Mouse (Mus musculus) embryonic facial prominence, embryonic 14.5 days (tissue): Measurements from ENCODE around the gene Ofd1. TPM values are rescaled to one million over a fixed set of nuclear protein-coding genes. Genes with fewer than 3 reads are reported as not detected.

ENCODE experiments used
- ATAC-seq: fragments of 200-750 bp; cut with Nextera tagmentation; 2 replicates; pipeline ENCODE4 v1.8.0; 2017; ENCODE audit warnings: low read depth, moderate number of reproducible peaks, moderate TSS enrichment
- DNase-seq: peaks from one replicate; pipeline ENCODE4 v3.0.0-alpha.2; 2015; ENCODE audit warnings: low spot score
- H3K27ac ChIP-seq: fragments of 300-500 bp; sonication (generic); replicated peaks from 2 replicates; pipeline ENCODE4 v1.5.1; 2014; ENCODE audit warnings: low read depth, mild to moderate bottlenecking, low read length, moderate library complexity
- H3K27me3 ChIP-seq: fragments of 300-500 bp; sonication (generic); replicated peaks from 2 replicates; pipeline ENCODE4 v1.6.1; 2014; ENCODE audit warnings: low read length; ENCODE audit not compliant: control insufficient read depth, insufficient read depth
- H3K36me3 ChIP-seq: fragments of 300-500 bp; sonication (generic); 2 replicates; pipeline ENCODE4 v1.6.1; 2014; ENCODE audit warnings: low read length, mixed read lengths; ENCODE audit not compliant: control insufficient read depth, insufficient read depth
- H3K4me1 ChIP-seq: fragments of 300-500 bp; sonication (generic); 2 replicates; pipeline ENCODE4 v1.6.1; 2014; ENCODE audit warnings: antibody characterized with exemption, low read length; ENCODE audit not compliant: control insufficient read depth, insufficient read depth
- H3K4me2 ChIP-seq: fragments of 300-500 bp; sonication (generic); 2 replicates; pipeline ENCODE4 v1.6.1; 2014; ENCODE audit warnings: low read depth, mild to moderate bottlenecking, low read length, moderate library complexity, mixed read lengths
- H3K4me3 ChIP-seq: fragments of 300-500 bp; sonication (generic); 2 replicates; pipeline ENCODE4 v1.5.1; 2014; ENCODE audit warnings: low read depth, mild to moderate bottlenecking, low read length
- H3K9ac ChIP-seq: fragments of 300-500 bp; sonication (generic); 2 replicates; pipeline ENCODE4 v1.6.1; 2014; ENCODE audit warnings: low read depth, mild to moderate bottlenecking, low read length, moderate library complexity, mixed read lengths
- H3K9me3 ChIP-seq: fragments of 300-500 bp; sonication (generic); 2 replicates; pipeline ENCODE4 v1.6.1; 2016; ENCODE audit warnings: low read length; ENCODE audit not compliant: control insufficient read depth
- WGBS: fragments of 180-500 bp; shearing (Covaris S2); extraction: QIAGEN DNeasy Blood & Tissue Kit; methylation state at CpG from one replicate; pipeline ENCODE4 v1.1.7; 2014; 5-methylcytosine and 5-hydroxymethylcytosine counted together
- polyA plus RNA-seq: library from polyadenylated mRNA; unstranded; fragments of >200 nt; fragmentation: Nextera tagmentation; extraction: Ambion mirVana; gene quantifications from 2 replicates; pipeline ENCODE4 v1.2.1, GENCODE M21; 2014

Gene Ofd1
- polyA plus RNA-seq, 1 experiment from 2014 or later = 6.4 TPM

DNA sequence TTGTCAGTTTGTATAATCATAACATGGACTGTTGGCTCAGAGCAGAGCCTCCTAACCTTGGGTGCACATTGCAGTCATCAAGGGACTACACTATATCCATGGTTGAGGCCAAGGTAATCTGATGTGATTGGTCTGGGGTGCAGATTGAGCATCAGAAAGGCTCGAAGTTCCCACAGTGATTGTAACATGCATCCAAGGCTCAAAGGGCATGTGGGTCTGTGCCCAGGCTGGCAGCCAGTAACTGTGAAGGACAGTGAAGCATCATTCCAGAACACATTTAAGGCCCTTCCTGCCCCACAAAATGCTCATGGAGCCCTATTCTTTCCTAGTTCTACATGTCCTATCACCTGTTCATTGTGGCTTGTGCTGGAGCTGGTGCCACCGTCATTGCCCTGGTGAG is 56.9 kb downstream of the Ofd1 start:
- Histone ChIP-seq H3K27me3 (no peaks in the 10 kb centered on the region; the same call in 1 of the 2 replicates), H3K4me1 (no peaks in the 10 kb centered on the region), H3K9ac (no peak overlapping the region), H3K36me3 (no peaks in the 10 kb centered on the region), H3K4me3 (no peak overlapping the region), H3K27ac (no peak overlapping the region), H3K4me2 (no peak overlapping the region), H3K9me3 (no peaks in the 10 kb centered on the region)
- 79% methylated on average over 2 of the region's 2 CpGs for WGBS
- ATAC-seq = no peak
- no peak for DNase-seq

DNA sequence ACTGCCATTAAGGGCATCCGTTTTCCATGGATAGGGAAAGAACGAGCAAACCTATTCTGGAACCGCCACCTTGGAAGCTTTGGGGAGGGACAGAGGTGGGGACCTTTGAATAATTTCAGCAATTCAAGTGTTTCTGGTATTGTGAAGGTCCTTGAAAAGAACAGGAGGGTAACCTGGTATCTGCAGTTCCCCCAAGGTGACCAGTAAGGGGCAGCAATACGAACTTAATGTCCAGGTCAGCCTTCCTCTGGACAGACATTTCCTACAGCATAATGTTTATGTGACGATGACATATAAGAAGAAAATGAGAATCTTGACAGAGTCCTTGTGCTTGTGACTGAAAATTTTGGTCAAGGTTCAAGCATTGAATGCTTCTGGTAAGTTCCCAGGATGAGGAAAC is 61.9 kb downstream of the Ofd1 start:
- no peaks in the 10 kb centered on the region for H3K9me3 ChIP-seq
- no peak overlapping the region for H3K4me2 ChIP-seq
- no peak overlapping the region for H3K4me3 ChIP-seq
- H3K36me3 ChIP-seq = no peaks in the 10 kb centered on the region
- WGBS = 81% methylated on average over 5 of the region's 5 CpGs
- no peak overlapping the region for H3K9ac ChIP-seq
- H3K4me1 ChIP-seq = no peaks in the 10 kb centered on the region
- H3K27me3 ChIP-seq = peaks cover 6% of the 10 kb centered on the region
- no peak overlapping the region for H3K27ac ChIP-seq
- DNase-seq = no peak
- ATAC-seq = no peak

DNA sequence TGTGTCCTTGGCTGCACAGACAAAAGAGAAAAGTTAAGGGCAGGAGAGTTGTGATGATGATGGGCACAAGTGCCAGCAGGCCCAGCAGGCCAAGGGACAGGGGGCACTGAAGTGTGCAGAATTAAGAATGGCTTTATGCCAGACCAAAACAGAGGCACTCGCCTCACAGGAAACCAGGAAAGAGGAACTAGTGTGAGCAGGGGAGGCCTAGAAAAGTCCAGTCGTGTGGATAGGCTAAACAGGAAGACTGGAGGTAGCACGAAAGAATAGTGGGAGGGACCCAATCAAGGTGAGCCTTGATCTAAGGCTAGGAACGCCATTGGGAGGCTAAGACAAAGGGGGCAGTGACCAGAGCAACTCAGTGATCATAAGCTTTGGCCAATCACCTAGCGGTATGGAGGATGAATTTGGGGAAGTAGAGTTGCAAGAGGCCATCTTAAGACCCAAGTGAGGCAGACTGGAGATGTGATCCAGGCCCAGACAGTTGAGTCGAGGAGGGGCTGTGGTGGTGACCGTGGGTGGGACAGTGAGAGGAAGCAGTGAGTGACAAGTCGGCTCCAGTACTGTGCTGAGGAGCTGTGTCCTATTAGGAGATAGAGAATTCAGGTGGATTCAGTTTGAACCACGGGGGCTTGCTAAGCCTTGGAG is 63.7 kb downstream of the Ofd1 start:
- Histone ChIP-seq H3K4me3 (no peak overlapping the region), H3K4me1 (no peaks in the 10 kb centered on the region), H3K9me3 (no peaks in the 10 kb centered on the region), H3K9ac (no peak overlapping the region), H3K36me3 (no peaks in the 10 kb centered on the region), H3K27ac (no peak overlapping the region), H3K4me2 (no peak overlapping the region), H3K27me3 (peaks cover 16% of the 10 kb centered on the region)
- whole genome bisulfite sequencing = 81% methylated on average over 9 of the region's 9 CpGs
- no peak for DNase-seq
- no peak for ATAC-seq

DNA sequence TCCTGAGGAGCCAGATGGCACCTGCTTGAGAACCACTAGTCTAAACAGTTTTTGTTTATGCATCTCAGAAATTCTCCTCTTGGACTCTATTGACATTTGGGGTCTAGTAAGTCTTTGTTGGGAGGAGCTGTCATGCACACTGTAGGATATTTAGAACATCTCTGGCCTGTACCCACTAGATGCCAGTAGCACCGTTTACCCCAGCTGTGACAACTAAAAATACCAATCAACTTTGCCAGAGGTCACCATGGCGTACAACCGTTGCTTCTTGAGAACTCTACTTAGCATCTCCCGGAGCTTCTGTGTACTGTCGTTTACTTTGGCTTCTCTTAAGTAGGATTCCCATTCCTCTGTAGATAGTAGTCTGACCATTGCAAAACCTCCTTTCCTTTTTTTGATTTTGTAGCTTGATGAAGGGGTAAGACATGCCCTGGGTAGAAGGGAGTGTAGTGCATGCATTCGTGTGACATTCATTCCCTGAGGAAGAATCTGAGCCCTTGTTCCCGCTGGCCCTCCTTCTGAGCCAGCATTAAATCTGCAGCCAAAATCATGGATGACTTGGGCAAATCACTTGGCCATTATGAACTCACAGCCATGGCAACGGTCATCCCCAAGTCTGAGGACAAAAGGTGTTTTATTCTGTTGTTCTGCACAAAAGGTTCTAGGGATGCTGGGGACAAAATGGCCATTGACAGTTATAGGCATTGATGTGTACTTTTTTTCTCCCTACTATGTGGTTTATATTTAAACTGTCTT is 74.9 kb downstream of the Ofd1 start:
- 77% methylated on average over 8 of the region's 8 CpGs for whole genome bisulfite sequencing
- H3K4me1 ChIP-seq = no peaks in the 10 kb centered on the region
- no peak overlapping the region for H3K27ac ChIP-seq
- H3K9me3 ChIP-seq = no peaks in the 10 kb centered on the region
- no peak overlapping the region for H3K4me3 ChIP-seq
- H3K4me2 ChIP-seq = no peak overlapping the region
- H3K9ac ChIP-seq = no peak overlapping the region
- H3K27me3 ChIP-seq = peaks cover 20% of the 10 kb centered on the region; the same call in 1 of the 2 replicates
- no peaks in the 10 kb centered on the region for H3K36me3 ChIP-seq
- no peak for ATAC-seq
- no peak for DNase-seq

DNA sequence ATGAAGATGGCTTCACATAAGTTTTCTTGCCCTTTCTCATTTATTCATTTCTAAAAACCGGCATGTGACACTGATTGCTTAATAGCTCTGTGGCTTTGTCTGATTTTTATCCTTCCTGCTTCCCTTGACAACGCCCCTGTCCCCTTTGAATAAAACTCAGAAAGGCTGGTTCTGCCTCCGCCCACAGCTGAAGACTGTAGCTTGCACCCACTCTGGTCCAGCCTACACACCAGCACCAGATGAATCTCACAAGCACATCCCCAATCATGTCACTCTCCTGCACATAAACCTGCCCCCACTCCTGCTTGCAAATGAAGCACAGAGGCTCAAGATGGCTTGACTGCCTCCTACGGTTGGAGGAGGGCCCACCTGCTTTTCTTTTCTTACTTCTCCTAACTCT is 80.0 kb downstream of the Ofd1 start:
- no peak for DNase-seq
- no peaks in the 10 kb centered on the region for H3K9me3 ChIP-seq
- H3K4me1 ChIP-seq = no peaks in the 10 kb centered on the region
- H3K27me3 ChIP-seq = peaks cover 9% of the 10 kb centered on the region
- no peak overlapping the region for H3K4me2 ChIP-seq
- H3K36me3 ChIP-seq = no peaks in the 10 kb centered on the region
- ATAC-seq = no peak
- 70% methylated on average over 4 of the region's 4 CpGs for WGBS
- H3K9ac ChIP-seq = no peak overlapping the region
- H3K27ac ChIP-seq = no peak overlapping the region
- H3K4me3 ChIP-seq = no peak overlapping the region

DNA sequence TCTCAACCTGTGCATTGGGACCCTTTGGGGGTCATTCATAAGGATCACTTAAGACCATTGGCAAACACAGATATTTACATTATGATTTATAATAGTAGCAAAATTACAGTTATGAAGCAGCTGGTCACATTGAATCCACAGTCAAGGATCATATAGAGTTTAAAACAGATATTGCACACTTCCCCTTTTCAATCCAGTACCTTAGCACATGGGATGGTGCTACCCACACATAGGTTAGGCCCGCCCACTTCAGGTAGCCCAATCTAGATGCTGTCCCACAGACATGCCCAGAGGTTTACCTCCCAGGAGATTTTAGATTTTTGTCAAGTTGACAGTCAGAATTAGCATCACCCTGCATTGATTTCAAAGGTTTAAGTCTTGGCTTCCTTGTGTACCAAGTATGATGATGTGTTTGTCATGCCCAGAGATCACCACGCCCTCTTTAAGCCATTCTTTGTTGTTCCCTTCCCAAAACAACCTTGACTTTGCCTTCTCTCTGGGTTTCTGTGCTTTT is 80.5 kb downstream of the Ofd1 start:
- 71% methylated on average over 2 of the region's 2 CpGs for WGBS
- DNase-seq (no peak), ATAC-seq (no peak)
- no peaks in the 10 kb centered on the region for H3K9me3 ChIP-seq
- no peaks in the 10 kb centered on the region for H3K36me3 ChIP-seq
- H3K4me1 ChIP-seq = no peaks in the 10 kb centered on the region
- no peak overlapping the region for H3K4me2 ChIP-seq
- peaks cover 9% of the 10 kb centered on the region for H3K27me3 ChIP-seq
- no peak overlapping the region for H3K27ac ChIP-seq
- H3K9ac ChIP-seq = no peak overlapping the region
- no peak overlapping the region for H3K4me3 ChIP-seq

DNA sequence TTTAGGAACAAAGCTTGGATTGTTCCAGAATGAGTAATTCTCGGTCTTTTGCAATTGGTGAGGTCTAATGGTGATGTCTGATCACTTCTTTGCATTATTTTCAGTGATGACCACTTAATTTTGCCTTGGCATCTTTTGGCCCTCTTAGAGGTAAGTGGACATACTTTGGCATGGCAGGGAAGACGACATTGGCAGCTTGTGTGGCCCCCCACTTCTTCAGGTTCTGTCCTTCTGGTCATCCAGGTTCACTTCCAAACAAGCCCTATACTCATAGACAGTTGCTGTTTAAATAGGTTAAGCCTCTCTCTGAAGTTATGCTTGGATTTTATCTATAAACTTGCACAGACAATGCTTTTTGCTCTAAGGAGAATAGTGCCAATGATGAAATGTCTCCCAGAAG is 81.5 kb downstream of the Ofd1 start:
- no peak overlapping the region for H3K27ac ChIP-seq
- H3K36me3 ChIP-seq = no peaks in the 10 kb centered on the region
- H3K4me2 ChIP-seq = no peak overlapping the region
- ATAC-seq (no peak), DNase-seq (no peak)
- H3K27me3 ChIP-seq = peaks cover 9% of the 10 kb centered on the region
- H3K4me1 ChIP-seq = no peaks in the 10 kb centered on the region
- no peak overlapping the region for H3K4me3 ChIP-seq
- 68% methylated on average over 2 of the region's 2 CpGs for WGBS
- no peak overlapping the region for H3K9ac ChIP-seq
- H3K9me3 ChIP-seq = no peaks in the 10 kb centered on the region

DNA sequence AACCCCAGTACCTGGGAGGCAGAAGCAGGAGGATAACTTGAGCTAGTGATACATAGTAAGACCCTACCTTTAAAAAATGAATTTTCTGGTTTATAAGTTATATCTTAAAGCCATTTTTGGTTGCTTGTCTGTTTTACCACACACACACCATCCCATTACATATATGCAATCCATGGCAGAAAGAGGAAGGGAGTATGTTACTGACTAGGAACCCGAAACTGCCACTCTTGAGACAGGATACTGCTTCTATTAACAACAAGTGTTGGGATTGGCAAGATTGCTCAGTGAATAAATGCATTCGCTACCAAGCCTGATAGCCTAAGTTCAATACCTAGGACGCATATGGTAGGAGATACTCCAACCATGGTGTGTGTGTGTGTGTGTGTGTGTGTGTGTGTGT is 84.2 kb downstream of the Ofd1 start:
- ATAC-seq (no peak), DNase-seq (no peak)
- H3K9me3 ChIP-seq = no peaks in the 10 kb centered on the region
- H3K9ac ChIP-seq = no peak overlapping the region
- H3K4me1 ChIP-seq = no peaks in the 10 kb centered on the region
- H3K27me3 ChIP-seq = peaks cover 4% of the 10 kb centered on the region
- no peaks in the 10 kb centered on the region for H3K36me3 ChIP-seq
- H3K27ac ChIP-seq = no peak overlapping the region
- H3K4me2 ChIP-seq = no peak overlapping the region
- H3K4me3 ChIP-seq = no peak overlapping the region
- 92% methylated on average over 3 of the region's 3 CpGs for WGBS

DNA sequence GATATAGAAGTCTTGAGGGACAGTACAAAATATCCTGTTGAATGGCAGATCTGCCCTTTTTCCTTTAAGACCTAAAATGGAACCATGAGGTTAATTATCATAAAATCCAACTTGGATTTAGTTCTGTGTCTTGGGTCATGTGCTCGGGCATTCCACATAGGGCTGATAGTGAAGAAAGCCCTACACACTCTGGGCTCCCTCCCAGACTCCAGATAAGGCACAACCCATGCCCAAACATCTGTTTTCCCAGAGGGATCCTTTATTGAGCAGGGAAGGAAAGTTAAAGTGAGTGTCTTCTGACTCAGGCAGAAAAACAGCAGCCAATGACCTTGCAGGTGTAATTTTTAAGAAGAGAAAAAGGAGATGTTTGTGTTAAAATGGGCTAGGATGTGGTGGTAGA is 85.6 kb downstream of the Ofd1 start:
- ATAC-seq (no peak), DNase-seq (no peak)
- Histone ChIP-seq H3K27me3 (no peaks in the 10 kb centered on the region; the same call in none of the 2 replicates), H3K4me1 (no peaks in the 10 kb centered on the region), H3K4me3 (no peak overlapping the region), H3K9ac (no peak overlapping the region), H3K9me3 (no peaks in the 10 kb centered on the region), H3K4me2 (no peak overlapping the region), H3K27ac (no peak overlapping the region), H3K36me3 (no peaks in the 10 kb centered on the region)
- 72% methylated on average over 1 of the region's 1 CpGs for WGBS
